Mouse (Mus musculus) heart, postnatal 36 days (tissue): Measurements from ENCODE around the gene Thbs3. TPM values are rescaled to one million over a fixed set of nuclear protein-coding genes. Genes with fewer than 3 reads are reported as not detected.

Experiments used
- DNase-seq, 2 experiments: peaks; one replicate each; pipeline ENCODE4 v3.0.0; 2021 to 2022
- intact Hi-C: fragments of 180-260 bp; cut with DNase I; formaldehyde crosslinking; loops from one replicate; pipeline ENCODE4 v1.15.1; 2025
- microRNA-seq, 2 experiments: library from miRNA; unstranded; fragments of <30 nt; microRNA quantifications; one replicate each; pipeline ENCODE4 v1.2.0; 2021; ENCODE audit warnings: borderline number of aligned reads in 2 of 2
- total RNA-seq, 2 experiments: library from RNA; stranded (reverse); gene quantifications; 2 replicates each; pipeline ENCODE4 v1.2.3; 2021

The Thbs3 gene
- total RNA-seq, 2 experiments from 2014 or later, result 6.8 to 9.4 TPM

- DNase-seq, result peak; percentile 90 to 93
- intact Hi-C loops, result no loop called here
Measured at GRCm38 (mm10) chr3:89246261-89247100, 31.5 kb downstream of the Thbs3 start, which contains the start of gene Trim46. Gene Trim46, minus strand, starts transcription at chr3:89246309.

- intact Hi-C loops, result no loop called here
- DNase-seq, result no peak
Measured at GRCm38 (mm10) chr3:89247466-89247865, 32.5 kb downstream of the Thbs3 start.

DNA sequence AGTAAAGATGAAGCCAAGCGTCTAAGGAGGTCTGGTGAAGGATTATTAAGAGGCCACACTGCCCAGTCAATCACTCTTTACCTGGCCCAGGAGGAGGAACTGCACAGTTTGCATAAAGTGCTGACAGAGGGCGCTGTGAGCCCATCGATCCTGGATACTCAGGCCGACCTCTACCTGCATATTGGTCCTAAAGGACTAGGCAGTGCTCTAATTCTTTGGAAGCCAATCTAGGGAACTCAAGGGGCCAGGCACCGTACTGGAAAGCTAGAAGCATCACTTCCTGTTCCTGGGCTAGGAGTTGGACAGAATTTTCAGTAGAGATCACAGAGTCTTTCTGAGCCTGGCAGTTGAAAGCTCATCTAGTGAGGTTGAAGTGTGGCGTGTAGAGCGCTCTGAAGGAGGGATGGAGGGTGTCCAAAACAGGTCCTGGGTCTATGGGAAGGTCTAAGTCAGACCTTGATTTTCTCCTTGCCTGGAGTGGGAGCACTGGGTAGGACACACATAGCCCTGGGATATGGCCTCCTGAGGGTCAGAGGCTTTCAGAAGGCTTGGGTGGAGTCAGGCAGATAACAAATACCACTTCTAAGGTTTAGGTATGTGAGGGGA is 35.6 kb downstream of the Thbs3 start:
- intact Hi-C loops, result loop anchor here (1.0 to 5.0 kb wide), 3 partner anchors 32 to 102 kb away; no protein-coding TSS in a partner anchor
- DNase-seq, result peak; percentile 75 to 79

- peak; percentile 68 to 81 for DNase-seq
- intact Hi-C loops, result loop anchor here (5.0 kb wide), 1 partner anchor 101 kb away; no protein-coding TSS in a partner anchor
Measured at GRCm38 (mm10) chr3:89251365-89251895, 36.5 kb downstream of the Thbs3 start.

DNA sequence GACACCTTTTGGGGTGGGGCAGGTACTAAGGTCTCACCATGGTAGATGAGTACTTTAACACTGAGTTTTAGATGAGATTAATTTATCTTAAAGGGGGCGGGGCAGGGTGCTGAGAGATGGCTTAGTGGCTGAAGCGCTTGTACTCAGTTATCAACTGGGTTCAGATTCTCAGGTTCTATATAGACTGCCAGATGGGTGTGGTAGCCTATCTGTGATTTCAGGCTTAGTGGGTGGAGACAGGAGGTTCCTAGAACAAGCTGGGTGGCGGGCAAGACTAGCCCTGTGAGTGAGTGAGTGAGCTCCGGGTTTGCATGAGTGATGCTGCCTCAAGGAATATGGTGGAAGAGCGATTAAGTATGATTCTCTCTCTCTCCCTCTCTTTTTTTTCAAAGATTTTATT is 40.0 kb downstream of the Thbs3 start:
- intact Hi-C loops, result loop anchor here (5.0 kb wide), 1 partner anchor 97 kb away; no protein-coding TSS in a partner anchor
- no peak for DNase-seq

- DNase-seq, result peak in 1 of 2 experiments; percentile 26
- intact Hi-C loops, result no loop called here
Measured at GRCm38 (mm10) chr3:89256177-89256576, 41.2 kb downstream of the Thbs3 start.

- intact Hi-C loops, result no loop called here
- no peak for DNase-seq
Measured at GRCm38 (mm10) chr3:89259076-89259475, 44.1 kb downstream of the Thbs3 start, which contains the start of gene Dpm3. Gene Dpm3, plus strand, starts transcription at chr3:89259358.

GRCm38 (mm10) chr3:89260211-89260610 is 45.2 kb downstream of the Thbs3 start:
- no peak for DNase-seq
- intact Hi-C loops, result loop anchor here (10.0 kb wide), 1 partner anchor 585 kb away; no protein-coding TSS in a partner anchor

GRCm38 (mm10) chr3:89262417-89262816 is 47.4 kb downstream of the Thbs3 start:
- intact Hi-C loops, result loop anchor here (10.0 kb wide), 1 partner anchor 582 kb away; no protein-coding TSS in a partner anchor

GRCm38 (mm10) chr3:89266439-89266893 is 51.5 kb downstream of the Thbs3 start:
- intact Hi-C loops, result loop anchor here (1.0 to 10.0 kb wide), 2 partner anchors 14 to 578 kb away; no protein-coding TSS in a partner anchor

More at GRCm38 (mm10) chr3:89262417-89262816, 47.4 kb downstream of the Thbs3 start:
- DNase-seq, result peak; percentile 38 to 39

DNA sequence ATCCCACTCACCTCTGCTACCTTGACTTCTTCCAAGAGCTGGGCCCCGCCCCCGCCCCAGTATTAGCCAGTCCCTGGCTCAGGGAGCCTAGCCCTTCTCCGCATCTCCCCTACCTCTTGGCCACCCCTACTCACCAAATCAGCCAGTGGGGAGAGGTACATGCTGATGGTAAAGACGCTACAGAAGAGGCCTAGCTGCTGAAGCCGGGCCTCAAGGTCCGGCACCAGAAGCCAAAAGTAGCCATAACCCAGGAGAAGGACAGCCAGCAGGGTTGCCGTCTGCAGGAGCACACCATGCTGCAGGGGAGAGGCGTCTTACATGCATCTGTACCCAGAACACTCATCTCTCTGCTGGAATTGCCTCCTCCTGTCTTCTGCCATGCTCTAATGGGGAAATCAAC is 53.9 kb downstream of the Thbs3 start:
- intact Hi-C loops, result loop anchor here (10.0 kb wide), 1 partner anchor 576 kb away; no protein-coding TSS in a partner anchor
- no peak for DNase-seq

More at GRCm38 (mm10) chr3:89266439-89266893, 51.5 kb downstream of the Thbs3 start:
- peak; percentile 75 to 77 for DNase-seq

- peak; percentile 92 to 93 for DNase-seq
- intact Hi-C loops, result no loop called here
Measured at GRCm38 (mm10) chr3:89270051-89270755, 55.2 kb downstream of the Thbs3 start, which contains the start of gene Slc50a1. Gene Slc50a1, minus strand, starts transcription at chr3:89270570.

DNA sequence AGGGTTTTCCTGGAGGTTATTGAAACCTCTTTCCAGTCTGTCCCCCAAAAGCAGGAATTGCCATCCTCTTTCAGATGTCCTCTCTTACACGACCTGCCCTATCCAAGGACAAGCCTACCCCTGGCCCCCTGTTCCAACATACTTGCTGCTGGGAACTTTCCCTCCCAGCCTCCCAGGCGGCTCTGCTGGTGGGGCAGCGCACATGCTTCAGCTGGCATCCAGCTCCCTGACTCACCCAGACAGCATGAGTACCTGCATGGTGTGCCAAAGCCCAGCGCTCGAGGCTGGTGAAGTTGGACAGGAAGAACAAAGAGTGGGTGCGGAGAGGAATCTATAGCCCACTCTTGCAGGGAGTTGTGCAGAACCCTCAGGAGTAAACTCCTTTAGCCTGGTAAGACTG is 55.9 kb downstream of the Thbs3 start:
- intact Hi-C loops, result no loop called here
- peak; percentile 49 to 64 for DNase-seq

DNA sequence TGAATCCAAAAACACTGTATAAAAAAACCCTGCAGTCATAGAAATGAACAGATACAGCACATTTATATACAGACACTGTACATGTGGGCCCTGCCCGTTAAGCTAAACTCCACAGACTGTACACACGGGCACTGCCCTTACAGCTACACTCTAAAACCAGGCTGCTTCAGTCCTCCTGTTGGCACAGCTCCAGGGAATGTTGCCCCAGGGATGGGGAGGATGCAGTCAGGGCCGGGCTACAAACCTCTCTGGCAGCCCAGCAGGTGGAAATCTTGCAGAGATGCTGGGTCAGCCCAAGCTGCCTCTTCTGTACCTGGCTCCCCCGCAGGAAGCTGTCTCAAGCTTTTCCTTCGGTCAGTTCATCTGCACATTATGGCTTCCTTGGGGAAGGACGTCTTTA is 56.8 kb downstream of the Thbs3 start:
- DNase-seq, result no peak
- intact Hi-C loops, result no loop called here

DNA sequence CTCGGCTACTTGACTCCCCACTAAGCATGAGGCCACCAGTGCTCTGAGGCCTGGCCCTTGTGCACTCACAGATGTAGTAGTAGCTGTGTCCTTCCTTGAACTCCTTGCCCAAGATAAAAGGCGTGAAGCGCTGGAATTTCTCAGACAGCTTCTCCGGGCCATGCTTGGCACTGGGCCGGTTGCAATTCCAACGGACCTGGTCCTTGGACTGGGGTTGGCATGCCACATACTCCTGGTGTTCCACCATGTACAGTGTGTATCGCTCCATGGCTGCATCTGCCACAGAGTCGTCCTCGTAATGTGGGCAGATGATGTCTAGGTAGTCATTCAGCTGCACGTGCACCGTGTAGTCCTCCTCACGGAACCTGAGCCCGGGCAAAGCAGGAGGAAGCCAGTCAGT is 61.1 kb downstream of the Thbs3 start:
- intact Hi-C loops, result no loop called here
- DNase-seq, result no peak

Small RNA genes within 50 kb of the gene (microRNA-seq; reads per million reads assigned to microRNA genes)
- 8.7 to 42.4 reads per million in 2 experiments for gene Mir92b

Other genes with a start within 250 kb of the Thbs3 start
- 10 to 100 TPM; 24.4 to 25.1 TPM for gene Rusc1, start 121.9 kb upstream of the Thbs3 start, total RNA-seq
- gene Gm43738, start 114.1 kb upstream of the Thbs3 start, total RNA-seq, result not detected
- gene Fdps, start 113.2 kb upstream of the Thbs3 start, total RNA-seq, result 10 to 100 TPM; 20.0 to 20.7 TPM
- not detected for gene Pklr, start 79.0 kb upstream of the Thbs3 start, total RNA-seq
- gene Hcn3, start 55.0 kb upstream of the Thbs3 start, total RNA-seq, result under 1 TPM; 0.17 to 0.38 TPM
- 10 to 100 TPM; 15.8 to 19.9 TPM for gene Clk2, start 50.4 kb upstream of the Thbs3 start, total RNA-seq
- 10 to 100 TPM; 49.8 to 49.9 TPM for gene Scamp3, start 37.7 kb upstream of the Thbs3 start, total RNA-seq
- gene Fam189b, start 32.0 kb upstream of the Thbs3 start, total RNA-seq, result 1 to 10 TPM; 4.6 to 5.5 TPM
- gene Gba, start 12.3 kb upstream of the Thbs3 start, total RNA-seq, result 10 to 100 TPM; 21.3 to 21.8 TPM
- 10 to 100 TPM; 58.0 to 60.0 TPM for gene Mtx1, start 11.9 kb downstream of the Thbs3 start, total RNA-seq
- under 1 TPM; 0.14 to 0.46 TPM for gene Muc1, start 13.9 kb downstream of the Thbs3 start, total RNA-seq
- gene Krtcap2, start 30.8 kb downstream of the Thbs3 start, total RNA-seq, result 10 to 100 TPM; 82.3 to 87.0 TPM
- under 1 TPM; 0.42 to 0.62 TPM for gene Trim46, start 31.1 kb downstream of the Thbs3 start, total RNA-seq
- 10 to 100 TPM; 50.0 to 52.3 TPM for gene Dpm3, start 44.2 kb downstream of the Thbs3 start, total RNA-seq
- gene Slc50a1, start 55.4 kb downstream of the Thbs3 start, total RNA-seq, result 10 to 100 TPM; 20.5 to 23.0 TPM
- gene Efna1, start 66.0 kb downstream of the Thbs3 start, total RNA-seq, result 10 to 100 TPM; 28.3 to 42.6 TPM
- not detected for gene Efna3, start 107.8 kb downstream of the Thbs3 start, total RNA-seq
- under 1 TPM; 0.19 to 0.22 TPM for gene Efna4, start 122.8 kb downstream of the Thbs3 start, total RNA-seq
- 10 to 100 TPM; 56.5 to 62.6 TPM for gene Adam15, start 134.8 kb downstream of the Thbs3 start, total RNA-seq
- not detected for gene Dcst2, start 146.8 kb downstream of the Thbs3 start, total RNA-seq
- not detected for gene Dcst1, start 150.1 kb downstream of the Thbs3 start, total RNA-seq
- 10 to 100 TPM; 20.8 to 23.5 TPM for gene Zbtb7b, start 179.6 kb downstream of the Thbs3 start, total RNA-seq
- under 1 TPM; 0.24 to 0.72 TPM for gene Lenep, start 187.6 kb downstream of the Thbs3 start, total RNA-seq
- gene Flad1, start 196.7 kb downstream of the Thbs3 start, total RNA-seq, result 10 to 100 TPM; 44.0 to 55.1 TPM
- gene Cks1b, start 203.2 kb downstream of the Thbs3 start, total RNA-seq, result 1 to 10 TPM; 5.1 to 5.4 TPM
- 10 to 100 TPM; 34.1 to 36.6 TPM for gene Shc1, start 203.3 kb downstream of the Thbs3 start, total RNA-seq
- 10 to 100 TPM; 13.8 to 16.6 TPM for gene Pygo2, start 215.0 kb downstream of the Thbs3 start, total RNA-seq
- 10 to 100 TPM; 57.0 to 58.0 TPM for gene Pbxip1, start 221.5 kb downstream of the Thbs3 start, total RNA-seq
- gene Pmvk, start 239.4 kb downstream of the Thbs3 start, total RNA-seq, result 1 to 10 TPM; 7.0 to 9.2 TPM